Mouse (Mus musculus) erythroblast, embryonic 14.5 days (primary cell): ENCODE measurements around the gene Gnpat. TPM values are rescaled to one million over a fixed set of nuclear protein-coding genes. Genes with fewer than 3 reads are reported as not detected.
A peak's percentile ranks its signal among the peaks of the same experiment; 100 is the strongest.

Experiments used
- H3K27me3 ChIP-seq: 2 replicates; pipeline ENCODE4 v1.6.1; 2012; ENCODE audit warnings: inconsistent platforms; ENCODE audit not compliant: control insufficient read depth
- H3K36me3 ChIP-seq: 2 replicates; pipeline ENCODE4 v1.6.1; 2012; ENCODE audit warnings: mild to moderate bottlenecking, inconsistent platforms; ENCODE audit not compliant: control insufficient read depth
- H3K4me1 ChIP-seq: 2 replicates; pipeline ENCODE4 v1.6.1; 2012; ENCODE audit warnings: inconsistent platforms; ENCODE audit not compliant: control insufficient read depth
- H3K4me3 ChIP-seq: replicated peaks from 2 replicates; pipeline ENCODE3; 2012; ENCODE audit warnings: moderate library complexity, mild to moderate bottlenecking, inconsistent platforms
- H3K9me3 ChIP-seq: 2 replicates; pipeline ENCODE4 v1.6.1; 2012; ENCODE audit warnings: low read length, inconsistent platforms, mixed read lengths; ENCODE audit not compliant: control insufficient read depth
- GATA1 ChIP-seq: IDR thresholded peaks from 2 replicates; pipeline ENCODE4 v1.6.1; 2012; ENCODE audit warnings: low read length, inconsistent platforms, mixed read lengths
- TAL1 ChIP-seq: IDR thresholded peaks from 3 replicates; pipeline ENCODE4 v1.6.1; 2012; ENCODE audit warnings: low read length, inconsistent platforms, mixed read lengths
- polyA plus RNA-seq: library from polyadenylated mRNA; stranded (reverse); fragments of >175 nt; gene quantifications from 2 replicates; pipeline ENCODE4 v1.2.3, GENCODE M21; 2012

Gnpat gene
- 4.4 and 6.1 TPM in 2 replicates for polyA plus RNA-seq

- H3K4me3 ChIP-seq: peak within 1 kb of the TSS; percentile 74
- no peaks in the 10 kb centered on the region for H3K27me3 ChIP-seq
- TF ChIP-seq TAL1 (no peak), GATA1 (no peak)
- no peaks in the 10 kb centered on the region for H3K9me3 ChIP-seq
- H3K36me3 ChIP-seq: peaks cover 49% of the 10 kb centered on the region
- peaks cover 64% of the 10 kb centered on the region for H3K4me1 ChIP-seq
Observed at GRCm38 (mm10) chr8:124862321-124863162, at the start of gene Gnpat, which contains the start of gene 2810004N23Rik. TSS of gene Gnpat (plus strand) at chr8:124863033. TSS of gene 2810004N23Rik (minus strand) at chr8:124863120.

- Histone ChIP-seq H3K4me1 (no peaks in the 10 kb centered on the region), H3K9me3 (peaks cover 16% of the 10 kb centered on the region), H3K27me3 (no peaks in the 10 kb centered on the region), H3K4me3 (no peak overlapping the region), H3K36me3 (no peaks in the 10 kb centered on the region)
- TF ChIP-seq GATA1: no peak
- TF ChIP-seq TAL1: no peak
Observed at GRCm38 (mm10) chr8:124813326-124813725, 49.5 kb upstream of the Gnpat start.

- Histone ChIP-seq H3K36me3 (no peaks in the 10 kb centered on the region), H3K9me3 (peaks cover 19% of the 10 kb centered on the region), H3K27me3 (no peaks in the 10 kb centered on the region), H3K4me1 (no peaks in the 10 kb centered on the region), H3K4me3 (no peak overlapping the region)
- no peak for TF ChIP-seq GATA1
- TF ChIP-seq TAL1: no peak
Observed at GRCm38 (mm10) chr8:124815870-124816269, 47.0 kb upstream of the Gnpat start.

GRCm38 (mm10) chr8:124816866-124817265, 46.0 kb upstream of the Gnpat start:
- Histone ChIP-seq H3K36me3 (no peaks in the 10 kb centered on the region), H3K9me3 (peaks cover 19% of the 10 kb centered on the region), H3K4me1 (no peaks in the 10 kb centered on the region), H3K27me3 (no peaks in the 10 kb centered on the region), H3K4me3 (no peak overlapping the region)
- TF ChIP-seq TAL1: no peak
- no peak for TF ChIP-seq GATA1

- Histone ChIP-seq H3K27me3 (no peaks in the 10 kb centered on the region), H3K4me3 (no peak overlapping the region), H3K36me3 (no peaks in the 10 kb centered on the region), H3K4me1 (no peaks in the 10 kb centered on the region), H3K9me3 (peaks cover 19% of the 10 kb centered on the region)
- TF ChIP-seq GATA1 (no peak), TAL1 (no peak)
Observed at GRCm38 (mm10) chr8:124817361-124817760, 45.5 kb upstream of the Gnpat start.

- Histone ChIP-seq H3K4me1 (no peaks in the 10 kb centered on the region), H3K9me3 (peaks cover 19% of the 10 kb centered on the region), H3K36me3 (no peaks in the 10 kb centered on the region), H3K27me3 (no peaks in the 10 kb centered on the region), H3K4me3 (no peak overlapping the region)
- TF ChIP-seq GATA1: no peak
- no peak for TF ChIP-seq TAL1
Observed at GRCm38 (mm10) chr8:124819612-124820115, 43.2 kb upstream of the Gnpat start.

GRCm38 (mm10) chr8:124820125-124820524, 42.7 kb upstream of the Gnpat start:
- H3K36me3 ChIP-seq: no peaks in the 10 kb centered on the region
- peaks cover 19% of the 10 kb centered on the region for H3K9me3 ChIP-seq
- no peaks in the 10 kb centered on the region for H3K27me3 ChIP-seq
- no peaks in the 10 kb centered on the region for H3K4me1 ChIP-seq
- no peak for TF ChIP-seq TAL1
- no peak for TF ChIP-seq GATA1
- H3K4me3 ChIP-seq: no peak overlapping the region

- H3K4me1 ChIP-seq: no peaks in the 10 kb centered on the region
- 0 out of 2 replicates have a peak, but pooled peaks cover 3% of the 10 kb centered on the region for H3K9me3 ChIP-seq
- TF ChIP-seq GATA1 (no peak), TAL1 (no peak)
- 0 out of 2 replicates have a peak, but pooled peaks cover 3% of the 10 kb centered on the region for H3K27me3 ChIP-seq
- no peak overlapping the region for H3K4me3 ChIP-seq
- H3K36me3 ChIP-seq: no peaks in the 10 kb centered on the region
Observed at GRCm38 (mm10) chr8:124823497-124823896, 39.3 kb upstream of the Gnpat start.

- Histone ChIP-seq H3K36me3 (no peaks in the 10 kb centered on the region), H3K4me1 (no peaks in the 10 kb centered on the region), H3K27me3 (peaks cover 5% of the 10 kb centered on the region; the same call in 1 of the 2 replicates), H3K9me3 (no peaks in the 10 kb centered on the region), H3K4me3 (no peak overlapping the region)
- TF ChIP-seq GATA1: no peak
- no peak for TF ChIP-seq TAL1
Observed at GRCm38 (mm10) chr8:124826658-124827057, 36.2 kb upstream of the Gnpat start.
